Mouse (Mus musculus) Muller cell, postnatal 12 days (primary cell): ENCODE data around the gene Rai14.
A peak's percentile ranks its signal among the peaks of the same experiment; 100 is the strongest.

ENCODE experiments used
- DNase-seq: peaks from one replicate; pipeline ENCODE4 v3.0.0-alpha.2; 2015; ENCODE audit errors: inconsistent ontology term

The Rai14 gene

DNA sequence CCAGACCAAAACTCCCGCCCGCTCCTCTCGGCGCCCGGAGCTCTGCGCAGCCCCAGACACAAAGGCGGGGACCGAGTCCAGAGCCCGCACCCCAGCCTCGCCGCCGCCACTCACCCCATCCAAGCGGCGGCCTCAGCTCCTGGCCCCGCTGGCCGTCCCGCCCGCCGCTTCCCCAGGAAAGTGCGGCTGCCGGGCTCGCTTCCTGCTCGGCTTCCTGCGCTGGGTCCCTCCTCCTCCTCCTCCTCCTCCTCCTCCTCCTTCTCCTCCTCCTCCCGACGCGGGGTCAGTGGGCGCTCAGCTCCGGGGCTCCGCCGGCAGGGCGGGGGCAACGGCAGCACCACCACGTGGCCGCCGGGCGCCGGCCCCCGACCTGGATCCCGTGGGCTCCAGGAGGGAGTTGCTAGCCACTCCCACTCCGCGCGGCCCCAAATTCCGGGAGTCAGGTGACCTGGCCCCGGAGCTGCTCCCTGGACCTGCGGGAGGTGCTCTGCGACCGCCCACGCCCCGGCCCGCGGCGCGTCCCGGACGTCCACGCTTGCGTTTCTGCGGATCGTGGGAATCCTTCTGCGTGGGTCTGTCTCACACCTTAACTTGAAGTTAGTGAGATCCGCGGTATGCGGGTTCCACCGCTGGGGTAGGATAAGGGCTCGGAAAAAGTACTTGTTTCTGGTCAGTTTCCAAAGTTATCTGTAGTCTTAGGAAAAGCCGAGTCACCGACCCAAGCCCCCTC lies at the start of gene Rai14:
Gene Rai14, minus strand, starts transcription at position 216 of the 730 bp plus-strand sequence.
- peak; percentile 96 for DNase-seq

DNA sequence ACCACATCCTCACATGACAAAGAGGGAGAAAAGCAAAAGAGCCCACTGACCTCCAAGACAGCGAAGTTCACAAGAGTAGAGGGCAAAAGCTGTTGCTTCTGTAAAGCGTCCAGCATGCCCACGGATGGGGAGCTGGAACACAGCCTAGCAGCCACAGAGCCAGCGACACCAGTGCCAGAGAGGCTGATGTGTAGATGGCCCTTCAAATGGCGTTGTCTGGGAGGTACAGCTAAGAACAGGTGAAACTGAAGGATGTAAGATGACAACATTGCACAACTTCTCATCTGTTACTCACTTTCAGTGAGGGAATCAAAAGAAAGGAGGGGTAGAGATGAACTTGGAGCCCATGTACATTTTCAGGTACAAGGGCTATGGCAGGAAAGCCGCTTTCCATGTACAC lies 47.0 kb upstream of the Rai14 start:
- no peak for DNase-seq

DNA sequence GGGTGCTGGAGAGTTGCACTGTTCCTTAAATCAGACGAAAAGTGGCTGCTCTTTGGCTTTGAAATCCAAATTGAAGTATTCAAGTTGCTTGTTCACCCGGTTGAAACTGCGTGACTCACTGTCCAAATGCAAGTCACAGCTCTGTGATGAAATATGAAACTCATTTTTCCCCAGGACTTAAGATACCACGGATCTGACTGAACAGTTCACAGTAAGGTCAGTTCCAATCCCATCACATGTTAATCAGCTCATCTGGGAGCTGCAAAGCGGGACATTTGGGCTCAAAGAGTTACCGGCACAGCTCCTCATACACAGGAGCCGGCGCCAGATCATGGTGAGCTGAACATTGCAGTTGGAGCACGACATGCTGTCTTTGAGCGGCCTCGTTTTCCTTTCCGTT lies 45.6 kb upstream of the Rai14 start:
- DNase-seq = peak; percentile 67

DNA sequence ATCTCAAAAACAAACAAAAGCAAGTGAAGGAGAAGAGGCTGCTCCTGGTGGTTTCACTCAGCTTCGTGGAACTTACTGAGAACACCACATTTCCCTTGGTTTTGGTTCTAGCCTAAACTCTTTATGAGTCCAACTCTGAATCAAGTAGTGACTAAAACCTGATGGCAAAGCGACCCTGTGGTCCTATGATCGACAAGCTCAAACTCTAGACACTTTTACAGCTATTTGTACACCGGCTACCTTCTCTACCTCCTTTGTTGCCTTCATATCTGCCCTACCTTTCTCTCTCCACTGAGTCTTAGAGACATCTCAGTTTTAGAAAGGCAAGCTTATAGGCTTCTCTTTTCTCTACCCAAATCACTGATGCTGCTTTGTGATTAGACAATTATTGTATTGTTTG lies 45.0 kb upstream of the Rai14 start:
- DNase-seq = no peak

DNA sequence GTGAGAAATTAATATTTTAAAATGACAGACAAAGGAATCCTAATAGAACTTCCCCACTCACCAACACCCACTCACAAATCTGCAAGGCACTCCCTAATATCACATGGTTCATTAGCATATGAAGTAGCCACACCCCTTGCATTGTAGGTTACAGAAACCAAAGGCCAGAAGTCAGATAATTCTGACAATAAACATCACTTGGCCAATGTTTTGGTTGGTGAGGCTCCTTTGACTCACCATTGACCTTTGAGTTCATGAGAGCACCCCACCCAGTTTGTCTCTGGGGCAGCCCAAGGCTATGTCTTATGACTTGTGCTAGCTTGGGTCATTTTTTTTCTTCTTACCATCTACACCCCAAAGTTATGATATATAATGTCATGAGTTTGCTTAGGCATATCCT lies 44.4 kb upstream of the Rai14 start:
- no peak for DNase-seq

DNA sequence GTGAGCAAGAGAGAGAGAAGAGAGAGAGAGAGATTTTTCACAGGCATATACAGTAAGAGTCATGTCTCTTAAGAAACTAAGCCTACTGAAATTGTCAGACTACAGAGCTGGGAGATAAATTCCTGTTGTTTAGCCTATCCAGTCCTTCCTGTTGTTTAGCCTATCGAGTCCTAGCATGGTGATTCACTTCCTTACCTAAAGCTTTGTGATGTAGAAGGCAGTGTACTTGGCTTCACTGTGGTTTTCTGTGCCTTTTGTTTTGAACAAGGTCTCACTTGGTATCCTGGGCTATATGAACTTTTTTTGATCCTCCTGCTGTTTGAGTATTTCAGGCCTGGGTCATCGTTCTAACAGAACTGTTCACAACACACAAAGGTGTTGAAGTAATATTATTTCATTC lies 36.7 kb upstream of the Rai14 start:
- DNase-seq = no peak

DNA sequence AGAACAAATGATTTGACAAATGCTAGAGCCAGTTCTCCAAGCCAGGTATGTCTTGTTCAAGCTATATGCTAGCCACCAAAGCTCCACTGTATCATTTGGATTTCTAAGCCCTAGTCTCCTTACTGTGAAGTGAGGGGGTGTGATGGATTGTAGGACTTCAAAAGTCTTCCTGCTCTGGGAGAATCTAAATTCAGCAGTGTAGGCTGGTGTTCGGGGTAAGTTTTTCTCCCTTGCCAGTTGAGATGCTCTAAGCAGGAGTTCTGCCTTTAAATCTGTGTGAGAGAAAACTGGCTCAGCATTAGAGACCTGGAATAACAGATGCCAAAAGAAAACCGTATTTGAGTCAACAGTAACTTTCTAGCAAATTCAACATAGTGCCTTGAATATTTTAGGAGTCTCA lies 35.9 kb upstream of the Rai14 start:
- DNase-seq = no peak

DNA sequence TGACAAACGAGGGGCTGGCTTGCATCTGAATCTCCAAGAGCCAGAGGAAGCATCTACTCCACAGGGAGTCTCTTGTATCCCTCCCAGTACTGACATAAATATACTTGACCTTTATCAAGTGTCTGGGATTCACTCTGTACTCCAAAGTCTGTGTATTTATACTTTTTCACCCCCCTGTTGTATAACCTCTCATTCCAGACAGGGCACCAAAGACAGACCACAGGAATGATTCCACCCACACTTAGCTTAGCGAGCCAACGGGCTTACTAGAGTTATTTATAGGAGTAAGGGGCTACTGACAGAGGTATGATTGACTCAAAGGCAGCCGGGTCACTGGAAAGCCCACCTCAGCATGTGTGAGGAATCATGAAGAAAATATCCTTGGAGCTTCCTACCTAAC lies 35.3 kb upstream of the Rai14 start:
- peak; percentile 73 for DNase-seq

DNA sequence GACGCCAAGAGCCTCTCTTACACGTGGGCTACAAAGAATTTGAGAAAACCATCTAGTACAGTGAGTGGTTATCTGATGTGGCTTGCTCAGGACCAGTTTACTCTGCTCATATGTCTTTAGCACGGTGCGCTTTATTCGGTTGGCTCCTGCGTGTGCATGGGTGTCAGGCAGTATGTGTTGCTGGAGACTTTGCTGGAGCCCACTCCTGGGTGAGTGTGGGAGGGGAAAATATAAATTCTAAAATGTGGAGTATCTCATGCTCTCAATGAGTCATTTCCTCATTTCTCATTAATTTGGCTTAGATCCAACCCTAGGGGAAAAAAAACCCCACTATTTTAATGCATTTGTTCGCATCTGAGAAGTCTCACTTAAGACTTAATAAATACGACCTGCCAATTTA lies 33.2 kb upstream of the Rai14 start:
- DNase-seq = peak; percentile 71

DNA sequence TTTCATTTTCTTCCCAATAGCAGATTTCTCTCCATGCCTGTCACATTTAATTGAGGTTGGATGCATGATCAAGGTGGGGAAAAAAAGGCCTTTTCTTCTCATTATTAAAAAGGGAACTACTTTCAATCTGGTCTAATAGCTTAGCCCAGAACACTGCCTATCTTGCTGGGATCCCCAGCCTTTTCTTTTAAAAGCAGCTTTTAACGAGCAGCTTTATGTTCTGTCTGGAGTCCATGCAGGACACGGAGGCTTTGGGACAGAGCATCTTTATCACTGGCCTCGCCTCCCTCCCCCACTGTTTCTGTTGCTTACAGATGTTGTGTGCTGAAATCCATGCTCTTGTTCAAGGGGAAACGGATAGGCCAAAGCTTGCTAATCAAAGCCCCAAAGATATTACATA lies 32.8 kb upstream of the Rai14 start:
- peak; percentile 82 for DNase-seq

DNA sequence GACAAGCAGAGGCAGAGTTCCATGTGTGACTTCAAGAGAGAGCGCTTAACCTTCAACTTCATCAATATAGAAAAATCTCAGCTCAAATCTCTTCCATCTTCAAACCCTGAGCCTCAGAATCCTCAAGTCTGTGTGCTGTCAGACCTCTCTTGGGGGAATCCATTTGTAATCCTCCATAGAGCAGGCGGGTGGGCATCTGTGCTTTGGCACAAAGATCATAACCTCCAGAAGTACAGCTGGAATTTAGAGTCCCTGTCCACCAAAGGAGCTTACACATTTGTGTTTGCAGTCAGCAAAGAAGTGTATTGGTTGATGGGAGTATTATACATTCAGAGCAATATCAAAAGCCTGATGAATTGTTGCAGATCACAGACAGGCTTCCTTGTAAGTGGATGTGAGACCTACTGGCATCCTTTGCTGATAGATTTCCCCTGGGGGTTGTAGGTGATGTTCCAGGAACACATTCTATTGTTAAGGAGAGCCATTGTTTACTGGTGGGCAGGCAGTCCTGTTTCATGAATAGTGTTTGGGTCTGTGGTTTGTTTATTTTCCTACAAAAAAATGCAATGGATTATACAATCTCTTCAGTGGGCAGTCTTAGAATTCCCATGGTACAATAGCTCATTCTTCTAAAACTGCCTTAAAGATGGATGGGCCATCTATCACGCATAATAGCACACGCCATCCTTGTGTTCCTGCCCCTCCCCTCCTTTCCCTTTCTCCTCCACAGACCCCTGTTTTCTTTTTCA lies 32.1 kb upstream of the Rai14 start:
- DNase-seq = peak; percentile 66

DNA sequence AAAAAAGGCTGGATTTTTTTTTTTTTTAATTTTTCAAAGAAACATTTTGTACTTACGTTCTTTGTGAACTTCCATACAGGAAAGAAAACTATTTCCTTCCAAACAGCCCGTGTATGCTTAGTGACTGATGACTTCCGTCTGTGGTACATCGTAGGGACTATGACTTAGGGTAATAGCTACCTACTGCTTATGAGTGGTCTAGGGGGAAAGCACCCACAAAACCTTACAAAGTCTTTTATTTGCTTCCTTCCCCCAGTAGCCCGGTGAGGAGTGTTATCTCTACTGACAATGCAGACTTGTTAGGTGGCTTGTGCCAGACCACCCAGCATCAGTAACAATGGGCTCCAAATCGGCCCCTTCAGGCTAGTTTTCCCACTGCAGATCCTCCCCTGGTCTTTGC lies 28.0 kb upstream of the Rai14 start:
- no peak for DNase-seq

DNA sequence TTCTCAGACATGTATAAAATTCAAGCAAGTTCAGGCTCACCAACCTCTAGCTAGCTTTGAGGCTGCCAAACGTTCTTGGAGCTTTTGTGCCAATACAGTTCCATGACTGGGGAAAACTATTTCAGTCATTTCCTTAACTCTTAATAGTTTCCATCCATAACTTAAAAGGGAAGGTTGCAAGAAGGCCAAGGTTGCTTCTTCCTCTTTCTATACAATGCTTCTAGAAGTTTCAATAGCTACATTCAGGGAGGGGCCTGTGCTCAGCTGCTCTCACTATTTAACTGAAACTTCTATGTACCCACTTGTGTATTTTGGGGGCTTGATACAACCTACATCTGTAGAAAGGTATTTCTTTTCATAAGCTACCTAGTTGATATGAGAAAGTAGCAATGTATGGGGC lies 24.9 kb upstream of the Rai14 start:
- DNase-seq = no peak

DNA sequence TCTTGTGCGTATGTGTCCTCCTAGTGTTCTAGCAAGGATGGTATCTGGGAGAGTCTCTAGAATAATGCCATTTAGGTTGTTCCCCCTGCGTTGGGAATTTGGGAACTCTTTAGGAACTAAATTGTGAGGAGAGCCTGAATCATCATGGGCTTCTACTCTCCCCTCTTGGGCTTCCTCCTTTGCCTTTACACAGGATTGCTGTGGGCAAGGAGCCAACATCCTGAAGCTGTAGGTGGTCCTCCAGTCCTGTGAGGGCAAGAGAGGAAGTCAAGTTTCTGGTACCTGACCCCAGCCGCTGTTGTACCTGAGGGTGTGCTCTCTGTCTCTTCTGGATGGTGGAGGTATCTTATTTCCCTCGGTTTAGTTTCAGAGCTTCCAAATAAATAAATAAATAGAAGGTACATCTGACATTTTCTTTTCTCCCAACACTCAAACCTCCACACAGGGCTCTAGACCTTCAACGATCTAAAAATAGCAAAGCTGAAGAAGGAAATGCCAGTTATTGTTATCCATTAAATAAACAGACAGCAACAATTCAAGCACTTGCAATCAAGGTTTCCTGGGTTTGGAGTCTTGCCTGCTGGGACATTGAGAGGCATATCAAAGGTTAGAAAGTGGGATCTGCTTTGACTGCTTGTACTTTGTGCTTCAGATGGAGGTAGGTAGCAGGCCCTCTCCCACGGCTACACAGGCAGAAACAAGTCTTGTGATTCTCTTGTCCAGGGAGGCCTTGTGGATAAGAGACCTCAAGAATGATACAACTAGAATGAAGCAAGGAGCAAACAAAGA lies 24.1 kb upstream of the Rai14 start:
- DNase-seq = no peak

DNA sequence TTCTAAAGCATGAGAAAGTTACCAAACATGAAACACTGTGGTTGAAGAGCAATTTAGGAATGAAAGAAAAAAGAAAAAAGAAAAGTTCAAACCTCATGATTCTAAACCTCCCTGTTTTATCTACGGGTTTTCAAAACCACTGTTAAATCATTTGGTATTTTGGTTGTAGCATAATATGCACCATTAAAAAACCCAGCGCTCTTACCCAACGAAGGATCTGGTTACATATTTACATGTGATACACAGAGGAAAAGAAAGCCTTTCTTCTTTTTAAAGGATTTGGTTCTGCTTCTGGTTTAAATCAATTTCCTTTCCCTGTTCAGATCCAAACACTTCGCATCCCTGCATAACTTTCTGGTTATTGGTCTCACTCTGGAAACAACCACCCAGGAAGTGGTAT lies 21.5 kb upstream of the Rai14 start:
- DNase-seq = no peak

DNA sequence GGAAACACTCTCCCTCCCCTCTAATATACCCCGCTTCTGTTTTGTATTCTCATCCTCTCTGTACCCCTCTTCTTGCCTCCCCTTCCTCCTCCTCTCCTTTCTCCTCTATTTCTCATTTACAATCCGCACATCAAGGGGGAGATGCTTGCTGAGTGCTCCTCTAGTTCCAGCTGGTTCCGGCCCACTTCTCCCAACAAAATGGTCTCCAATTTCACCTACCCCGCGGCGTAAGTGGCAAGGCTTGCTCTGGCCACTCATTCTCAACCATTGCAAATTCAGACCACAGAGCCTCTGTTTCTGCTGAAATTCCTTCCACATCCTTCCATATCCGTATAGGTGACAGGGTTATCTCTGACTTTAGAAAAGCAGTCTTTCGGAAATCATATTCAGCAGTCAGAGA lies 20.8 kb upstream of the Rai14 start:
- no peak for DNase-seq

DNA sequence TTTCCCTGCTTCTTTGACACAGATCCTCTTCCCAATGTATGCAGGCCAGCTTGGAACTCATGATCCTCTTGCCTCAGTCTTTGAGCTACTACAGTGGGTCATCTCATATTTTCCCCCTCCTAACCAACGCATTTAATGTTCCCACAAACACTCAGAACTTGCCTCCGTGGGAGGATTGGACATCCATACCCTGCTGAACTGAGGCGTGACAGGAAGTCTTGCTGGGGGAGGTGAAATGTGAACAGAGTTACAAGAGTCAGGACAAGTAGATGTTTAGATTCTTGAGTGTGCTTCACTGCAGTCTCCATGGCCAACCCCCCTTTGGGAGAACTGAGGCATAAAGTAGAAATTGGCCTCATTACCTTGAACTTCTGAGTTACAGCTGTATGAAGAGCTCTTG lies 17.0 kb upstream of the Rai14 start:
- DNase-seq = no peak

DNA sequence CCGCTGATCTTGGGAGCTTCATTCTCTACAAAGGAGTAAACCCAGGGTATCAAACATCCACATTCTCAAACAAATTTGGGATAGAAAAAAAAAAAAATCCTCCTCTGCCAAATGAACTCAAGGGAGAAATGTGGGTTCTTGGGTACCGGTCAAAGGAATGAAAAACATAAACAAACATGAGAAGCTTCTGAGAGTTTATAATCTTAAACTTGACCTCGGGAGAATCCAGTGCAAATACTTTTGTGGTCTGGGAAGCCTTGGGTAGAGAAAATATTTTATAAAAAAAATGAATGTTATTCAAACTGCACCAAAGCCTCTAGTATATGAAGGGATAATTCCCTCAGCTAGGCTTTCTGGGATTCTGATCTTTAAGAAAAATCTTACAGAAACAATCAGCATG lies 11.8 kb upstream of the Rai14 start:
- no peak for DNase-seq

DNA sequence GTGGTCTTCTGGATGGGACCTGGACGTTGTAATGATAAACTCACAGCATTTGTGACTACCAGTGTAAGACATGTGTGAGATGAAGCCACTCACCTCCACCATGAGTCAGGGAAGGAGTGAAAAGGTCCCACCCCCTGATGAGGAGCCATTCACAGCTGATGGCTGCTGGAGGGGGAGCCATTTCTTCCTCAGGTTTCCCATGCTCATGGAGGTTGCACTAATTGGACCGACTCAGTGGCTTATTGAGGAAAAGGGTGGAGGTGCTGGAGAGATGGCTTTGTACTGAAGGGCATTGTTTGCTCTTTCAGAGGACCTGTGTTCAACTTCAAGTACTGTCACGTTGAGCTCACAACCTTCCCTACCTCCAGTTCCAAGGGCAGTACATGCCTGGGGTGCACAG lies 10.4 kb upstream of the Rai14 start:
- DNase-seq = no peak

DNA sequence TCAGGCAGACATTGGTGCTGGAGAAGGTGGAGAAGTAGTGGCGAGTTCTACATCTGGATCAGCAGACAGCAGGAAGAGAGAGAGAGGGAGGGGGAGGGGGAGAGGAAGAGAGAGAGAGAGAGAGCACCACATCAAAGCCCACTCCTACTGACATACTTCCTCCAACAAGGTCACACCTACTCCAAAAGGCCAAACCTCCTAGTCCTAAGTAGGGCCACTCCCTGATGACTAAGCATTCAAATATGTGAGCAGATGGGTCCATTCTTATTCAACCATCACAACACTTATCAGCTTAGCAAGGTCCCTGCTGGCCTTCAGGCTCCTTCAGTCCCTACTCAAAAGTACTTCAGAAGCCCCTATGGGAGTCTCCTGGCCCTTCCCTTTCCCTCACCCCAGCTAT lies 9.1 kb upstream of the Rai14 start:
- peak; percentile 27 for DNase-seq

DNA sequence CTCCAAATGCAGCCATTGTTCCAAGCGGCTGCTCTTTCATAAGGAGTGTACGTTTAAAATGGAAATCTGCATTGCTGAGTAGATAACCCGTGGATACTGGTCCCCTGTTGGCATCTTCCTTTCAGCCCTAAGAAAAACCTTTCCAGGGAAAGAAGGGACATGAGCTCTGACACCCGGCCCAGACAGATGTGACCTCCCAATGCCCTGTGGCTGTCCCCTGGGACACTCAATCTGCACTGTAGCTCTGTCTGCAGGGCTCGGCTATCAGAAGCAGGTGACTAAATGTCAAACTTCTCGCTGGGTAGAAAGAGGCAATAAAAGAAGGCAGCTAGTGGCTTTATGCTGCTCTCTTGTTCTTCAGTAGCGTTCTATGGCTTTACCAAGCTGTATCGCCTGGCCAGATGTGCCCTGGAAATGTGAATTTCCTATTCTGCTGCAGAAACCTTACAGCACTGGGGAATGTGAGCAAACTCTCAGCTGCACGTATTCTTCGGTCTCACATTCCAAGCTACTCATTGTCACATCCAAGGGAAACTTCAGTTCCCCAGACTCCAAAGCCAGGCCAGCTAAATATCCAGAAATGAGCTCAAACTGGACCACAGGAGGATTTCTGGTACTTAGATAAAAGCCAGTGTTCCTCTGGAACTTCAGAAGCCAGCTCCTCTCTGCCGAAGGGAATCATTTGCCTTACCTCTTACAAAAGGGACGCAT lies 8.4 kb upstream of the Rai14 start:
- no peak for DNase-seq

DNA sequence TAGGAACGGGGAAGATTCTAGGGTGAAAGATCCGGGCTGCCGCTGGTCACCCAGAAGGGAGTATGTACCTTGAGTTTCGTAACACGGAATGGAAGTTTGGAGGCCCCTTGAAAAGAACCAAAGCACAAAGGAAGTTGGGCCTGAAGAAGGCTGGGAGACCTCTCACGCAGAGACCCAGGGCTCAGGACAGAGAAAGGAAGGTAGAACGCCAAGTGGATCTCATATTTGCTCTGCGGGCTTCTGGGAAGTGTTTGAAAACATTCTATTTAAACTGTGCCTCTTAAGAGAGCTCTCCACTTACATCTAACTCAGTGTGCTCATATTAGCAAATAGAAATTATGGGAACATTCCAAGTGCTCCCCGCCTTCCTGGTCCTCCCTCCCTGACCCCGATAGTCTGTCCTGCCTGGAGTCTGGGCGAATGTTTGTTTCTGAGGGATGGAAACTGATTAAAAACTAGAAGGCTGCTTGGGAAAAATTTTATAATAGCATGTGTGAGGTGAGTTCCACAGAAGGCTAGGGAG lies 6.9 kb upstream of the Rai14 start:
- DNase-seq = no peak
